Mouse (Mus musculus) kidney, postnatal 36 days (tissue): ENCODE measurements around the gene Cd55.
"Not testable (repeated sequence)": the region's sequence is repeated elsewhere in the genome, so short reads cannot be mapped to it uniquely, and the experiment has no call there.

Source experiments
- DNase-seq, 2 experiments: peaks; one replicate each; pipeline ENCODE4 v3.0.0; 2021 to 2022; ENCODE audit warnings: mixed read lengths in 2 of 2

Gene Cd55

DNA sequence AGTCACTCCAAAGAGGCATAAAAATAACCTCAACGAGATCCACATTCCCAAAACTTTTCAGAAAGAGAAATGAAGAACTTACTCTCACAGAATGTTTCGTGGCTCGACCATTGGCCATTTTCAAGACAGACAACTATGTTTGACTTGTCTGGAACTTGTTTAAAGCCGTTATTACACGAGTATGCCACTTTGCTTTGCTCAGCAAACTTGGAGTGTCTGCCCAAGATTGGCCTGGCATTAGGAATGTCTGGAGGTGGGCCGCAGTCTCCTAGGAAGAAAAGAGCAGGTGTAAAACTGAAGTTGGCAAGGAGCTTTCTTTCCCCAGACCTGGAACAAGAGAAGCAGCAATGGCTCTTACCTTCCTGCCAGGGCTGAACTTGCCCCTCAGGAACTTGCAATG, 40.5 kb downstream of the Cd55 start:
- not testable (repeated sequence) for DNase-seq

GRCm38 (mm10) chr1:130397109-130397508, 65.4 kb downstream of the Cd55 start:
- peak in 1 of 2 experiments; percentile 24 for DNase-seq
